Mouse (Mus musculus): Measurements from ENCODE around the gene Cdr2. TPM values are rescaled to one million over a fixed set of nuclear protein-coding genes. Genes with fewer than 3 reads are reported as not detected.
A peak's percentile ranks its signal among the peaks of the same experiment; 100 is the strongest.
"Not testable (repeated sequence)": the region's sequence is repeated elsewhere in the genome, so short reads cannot be mapped to it uniquely, and the experiment has no call there.

Gene Cdr2
- polyA plus RNA-seq, 2 experiments = 19.4 to 36.2 TPM

GRCm38 (mm10) chr7:120917279-120917591, 64.9 kb downstream of the Cdr2 start:
- Histone ChIP-seq H3K4me3 (replicated peaks; ENCODE audit: low read length) (peak overlapping the region; percentile 93), H3K4me1 (ENCODE audit: control insufficient read depth, insufficient read depth, low read length) (peaks cover 8% of the 10 kb centered on the region; the same call in 1 of the 2 replicates), H3K27me3 (ENCODE audit: control insufficient read depth, insufficient read depth, low read length) (no peaks in the 10 kb centered on the region), H3K9ac (ENCODE audit: low read depth, low read length, severe bottlenecking) (peak overlapping the region; percentile 86; the same call in 1 of the 2 replicates), H3K4me2 (replicated peaks; ENCODE audit: low read depth, low read length, severe bottlenecking) (peak overlapping the region; percentile 19; the same call in 1 of the 2 replicates), H3K27ac (replicated peaks; ENCODE audit: low read depth, low read length) (no peak overlapping the region), H3K9me3 (ENCODE audit: control insufficient read depth, low read length) (no peaks in the 10 kb centered on the region), H3K36me3 (ENCODE audit: control insufficient read depth, insufficient read depth, low read length) (no peaks in the 10 kb centered on the region)
- 7% methylated on average over 12 of the region's 12 CpGs for WGBS
- DNase-seq (ENCODE audit: low spot score) = no peak
- ATAC-seq (ENCODE audit: low FRiP score, low read depth) = no peak; the same call in 1 of the 2 replicates
- no peak for TF ChIP-seq POLR2A (IDR thresholded peaks at IDR 0.05; ENCODE audit: borderline replicate concordance, extremely low read depth, insufficient read depth, insufficient read length)

GRCm38 (mm10) chr7:120916262-120916875, 65.7 kb downstream of the Cdr2 start:
- H3K27me3 ChIP-seq (ENCODE audit: control insufficient read depth, insufficient read depth, low read length) = no peaks in the 10 kb centered on the region
- ATAC-seq (ENCODE audit: low FRiP score, low read depth) = no peak
- H3K36me3 ChIP-seq (ENCODE audit: control insufficient read depth, insufficient read depth, low read length) = no peaks in the 10 kb centered on the region
- H3K4me3 ChIP-seq (replicated peaks; ENCODE audit: low read length) = no peak overlapping the region
- TF ChIP-seq POLR2A (IDR thresholded peaks at IDR 0.05; ENCODE audit: borderline replicate concordance, extremely low read depth, insufficient read depth, insufficient read length) = no peak
- DNase-seq (ENCODE audit: low spot score) = no peak
- no peak overlapping the region for H3K27ac ChIP-seq (replicated peaks; ENCODE audit: low read depth, low read length)
- no peak overlapping the region for H3K9ac ChIP-seq (ENCODE audit: low read depth, low read length, severe bottlenecking)
- H3K4me2 ChIP-seq (replicated peaks; ENCODE audit: low read depth, low read length, severe bottlenecking) = 0 out of 2 replicates have a peak overlapping the region, but pooled peaks have one; percentile 15
- peaks cover 8% of the 10 kb centered on the region; the same call in 1 of the 2 replicates for H3K4me1 ChIP-seq (ENCODE audit: control insufficient read depth, insufficient read depth, low read length)
- 30% methylated on average over 11 of the region's 11 CpGs for WGBS
- no peaks in the 10 kb centered on the region for H3K9me3 ChIP-seq (ENCODE audit: control insufficient read depth, low read length)

GRCm38 (mm10) chr7:120913332-120913731, 68.8 kb downstream of the Cdr2 start:
- H3K9ac ChIP-seq (ENCODE audit: low read depth, low read length, severe bottlenecking) = no peak overlapping the region
- no peak for DNase-seq (ENCODE audit: low spot score)
- no peak for ATAC-seq (ENCODE audit: low FRiP score, low read depth)

GRCm38 (mm10) chr7:120911268-120911667, 70.8 kb downstream of the Cdr2 start:
- not testable (repeated sequence) for H3K36me3 ChIP-seq (ENCODE audit: control insufficient read depth, insufficient read depth, low read length); ATAC-seq (ENCODE audit: low FRiP score, low read depth); H3K4me2 ChIP-seq (replicated peaks; ENCODE audit: low read depth, low read length, severe bottlenecking); H3K4me3 ChIP-seq (replicated peaks; ENCODE audit: low read length); H3K9me3 ChIP-seq (ENCODE audit: control insufficient read depth, low read length); H3K27me3 ChIP-seq (ENCODE audit: control insufficient read depth, insufficient read depth, low read length); H3K9ac ChIP-seq (ENCODE audit: low read depth, low read length, severe bottlenecking); H3K4me1 ChIP-seq (ENCODE audit: control insufficient read depth, insufficient read depth, low read length); DNase-seq (ENCODE audit: low spot score); H3K27ac ChIP-seq (replicated peaks; ENCODE audit: low read depth, low read length)
- 90% methylated on average over 5 of the region's 6 CpGs for WGBS

More at GRCm38 (mm10) chr7:120913332-120913731, 68.8 kb downstream of the Cdr2 start:
- no peak overlapping the region for H3K4me3 ChIP-seq (replicated peaks; ENCODE audit: low read length)
- H3K36me3 ChIP-seq (ENCODE audit: control insufficient read depth, insufficient read depth, low read length) = no peaks in the 10 kb centered on the region
- H3K4me1 ChIP-seq (ENCODE audit: control insufficient read depth, insufficient read depth, low read length) = no peaks in the 10 kb centered on the region
- no peak overlapping the region for H3K27ac ChIP-seq (replicated peaks; ENCODE audit: low read depth, low read length)
- H3K9me3 ChIP-seq (ENCODE audit: control insufficient read depth, low read length) = no peaks in the 10 kb centered on the region
- H3K4me2 ChIP-seq (replicated peaks; ENCODE audit: low read depth, low read length, severe bottlenecking) = no peak overlapping the region
- WGBS = 32% methylated on average over 1 of the region's 1 CpGs
- no peak for TF ChIP-seq POLR2A (IDR thresholded peaks at IDR 0.05; ENCODE audit: borderline replicate concordance, extremely low read depth, insufficient read depth, insufficient read length)
- H3K27me3 ChIP-seq (ENCODE audit: control insufficient read depth, insufficient read depth, low read length) = no peaks in the 10 kb centered on the region

- H3K4me1 ChIP-seq (ENCODE audit: control insufficient read depth, insufficient read depth, low read length); H3K4me2 ChIP-seq (replicated peaks; ENCODE audit: low read depth, low read length, severe bottlenecking); H3K9ac ChIP-seq (ENCODE audit: low read depth, low read length, severe bottlenecking); H3K27ac ChIP-seq (replicated peaks; ENCODE audit: low read depth, low read length); DNase-seq (ENCODE audit: low spot score); ATAC-seq (ENCODE audit: low FRiP score, low read depth); H3K27me3 ChIP-seq (ENCODE audit: control insufficient read depth, insufficient read depth, low read length); H3K4me3 ChIP-seq (replicated peaks; ENCODE audit: low read length); H3K9me3 ChIP-seq (ENCODE audit: control insufficient read depth, low read length); H3K36me3 ChIP-seq (ENCODE audit: control insufficient read depth, insufficient read depth, low read length): not testable (repeated sequence)
- WGBS = 72% methylated on average over 3 of the region's 3 CpGs
These were observed 71.9 kb downstream of the Cdr2 start for GRCm38 (mm10) chr7:120910172-120910571.

Other genes with a start within 250 kb of the Cdr2 start
- 0.19 and 1.0 TPM in 2 replicates for gene Vwa3a, start 243.0 kb downstream of the Cdr2 start, polyA plus RNA-seq (2012; rRNA removed)
- 0.08 and 0.10 TPM in 2 replicates for gene Vwa3a, start 243.0 kb downstream of the Cdr2 start, polyA plus RNA-seq (2014; fragmentation: Nextera tagmentation; extraction: Ambion mirVana)
- not detected in 2 replicates for gene Gm5737, start 169.9 kb downstream of the Cdr2 start, polyA plus RNA-seq (2012; rRNA removed)
- gene Gm5737, start 169.9 kb downstream of the Cdr2 start, polyA plus RNA-seq (2014; fragmentation: Nextera tagmentation; extraction: Ambion mirVana) = not detected in 2 replicates
- 37.5 and 39.9 TPM in 2 replicates for gene Eef2k, start 139.5 kb downstream of the Cdr2 start, polyA plus RNA-seq (2012; rRNA removed)
- gene Eef2k, start 139.5 kb downstream of the Cdr2 start, polyA plus RNA-seq (2014; fragmentation: Nextera tagmentation; extraction: Ambion mirVana) = 22.4 and 23.9 TPM in 2 replicates
- 36.3 and 38.8 TPM in 2 replicates for gene Polr3e, start 64.6 kb downstream of the Cdr2 start, polyA plus RNA-seq (2012; rRNA removed)
- gene Polr3e, start 64.6 kb downstream of the Cdr2 start, polyA plus RNA-seq (2014; fragmentation: Nextera tagmentation; extraction: Ambion mirVana) = 25.8 and 26.2 TPM in 2 replicates
- gene Mfsd13b, start 197 bp upstream of the Cdr2 start, polyA plus RNA-seq (2012; rRNA removed) = 0.26 and 0.55 TPM in 2 replicates
- gene Mfsd13b, start 197 bp upstream of the Cdr2 start, polyA plus RNA-seq (2014; fragmentation: Nextera tagmentation; extraction: Ambion mirVana) = 0.36 TPM in 1 of 2 replicates, not detected in the other
- 91.6 and 94.8 TPM in 2 replicates for gene Mettl9, start 52.1 kb upstream of the Cdr2 start, polyA plus RNA-seq (2012; rRNA removed)
- gene Mettl9, start 52.1 kb upstream of the Cdr2 start, polyA plus RNA-seq (2014; fragmentation: Nextera tagmentation; extraction: Ambion mirVana) = 188 and 197 TPM in 2 replicates
- 0.87 and 0.97 TPM in 2 replicates for gene Igsf6, start 92.3 kb upstream of the Cdr2 start, polyA plus RNA-seq (2012; rRNA removed)
- gene Igsf6, start 92.3 kb upstream of the Cdr2 start, polyA plus RNA-seq (2014; fragmentation: Nextera tagmentation; extraction: Ambion mirVana) = 1.9 and 2.2 TPM in 2 replicates
- gene Otoa, start 99.3 kb upstream of the Cdr2 start, polyA plus RNA-seq (2012; rRNA removed) = 0.48 and 0.53 TPM in 2 replicates
- 0.15 and 0.28 TPM in 2 replicates for gene Otoa, start 99.3 kb upstream of the Cdr2 start, polyA plus RNA-seq (2014; fragmentation: Nextera tagmentation; extraction: Ambion mirVana)

All from limb, embryonic 14.5 days (tissue).